Mouse (Mus musculus) neural tube, embryonic 14.5 days (tissue): Measurements from ENCODE around the gene Cinp. TPM values are rescaled to one million over a fixed set of nuclear protein-coding genes. Genes with fewer than 3 reads are reported as not detected.

Experiments used
- polyA plus RNA-seq: library from polyadenylated mRNA; unstranded; fragments of >200 nt; fragmentation: Nextera tagmentation; extraction: Ambion mirVana; gene quantifications from 2 replicates; pipeline ENCODE4 v1.2.1, GENCODE M21; 2014

Gene Cinp
- polyA plus RNA-seq, 1 experiment from 2014 or later: 97.5 TPM

Other genes starting within 250 kb of the Cinp start
- 0.28 and 0.44 TPM in 2 replicates for gene 1700001K19Rik, start 206.5 kb downstream of the Cinp start, polyA plus RNA-seq
- gene Hsp90aa1, start 186.4 kb downstream of the Cinp start, polyA plus RNA-seq: 1,424 and 1,546 TPM in 2 replicates
- gene Wdr20, start 151.2 kb downstream of the Cinp start, polyA plus RNA-seq: 26.9 and 27.7 TPM in 2 replicates
- 13.4 and 14.2 TPM in 2 replicates for gene Mok, start 48.2 kb downstream of the Cinp start, polyA plus RNA-seq
- 3.5 and 3.8 TPM in 2 replicates for gene Zfp839, start 38.9 kb downstream of the Cinp start, polyA plus RNA-seq
- 7.2 and 7.7 TPM in 2 replicates for gene Tecpr2, start 119 bp upstream of the Cinp start, polyA plus RNA-seq
- gene Ankrd9, start 89.9 kb upstream of the Cinp start, polyA plus RNA-seq: 8.5 and 10.8 TPM in 2 replicates
- 7.4 and 9.1 TPM in 2 replicates for gene Rcor1, start 150.2 kb upstream of the Cinp start, polyA plus RNA-seq